Mouse (Mus musculus): ENCODE measurements around the gene Ubl3.

GRCm38 (mm10) chr5:148550821-148551763, 1.5 kb downstream of the Ubl3 start:
- TF ChIP-seq POLR2A (IDR thresholded peaks at IDR 0.05; ENCODE audit: extremely low read depth, insufficient read depth, low read length) (no peak), CTCF (IDR thresholded peaks at IDR 0.05; ENCODE audit: extremely low read depth, insufficient read depth, low read length) (no peak)

Data from cortical plate, adult 2 months (tissue).